Mouse (Mus musculus): ENCODE results near the gene Nbl1. TPM values are rescaled to one million over a fixed set of nuclear protein-coding genes. Genes with fewer than 3 reads are reported as not detected.
A peak's percentile ranks its signal among the peaks of the same experiment; 100 is the strongest.

Nbl1 gene
- polyA plus RNA-seq, 1 experiment from 2014 or later, result 141 TPM

- no peak overlapping the region for H3K4me3 ChIP-seq (ENCODE audit: low read depth, low read length)
- H3K9me3 ChIP-seq (ENCODE audit: low read length), result no peaks in the 10 kb centered on the region
- H3K4me2 ChIP-seq (replicated peaks; ENCODE audit: low read depth, low read length), result no peak overlapping the region
- DNase-seq (ENCODE audit: low spot score), result peak; percentile 59
- ATAC-seq, result peak; percentile 49
- no peaks in the 10 kb centered on the region for H3K27me3 ChIP-seq (replicated peaks; ENCODE audit: insufficient read depth, low read length)
- no peak overlapping the region for H3K27ac ChIP-seq (ENCODE audit: low read length)
- no peaks in the 10 kb centered on the region for H3K36me3 ChIP-seq (ENCODE audit: insufficient read depth, low read length)
- H3K4me1 ChIP-seq (ENCODE audit: insufficient read depth, low read depth, low read length), result peaks cover 7% of the 10 kb centered on the region; the same call in 1 of the 2 replicates
- 48% methylated on average over 4 of the region's 4 CpGs for WGBS
- TF ChIP-seq EP300 (IDR thresholded peaks at IDR 0.05) (no peak), CTCF (IDR thresholded peaks at IDR 0.05) (no peak)
- H3K9ac ChIP-seq (replicated peaks; ENCODE audit: low read depth), result no peak overlapping the region
Observed at GRCm38 (mm10) chr4:139120281-139120814, 27.6 kb upstream of the Nbl1 start.

GRCm38 (mm10) chr4:139116356-139117063 is 23.7 kb upstream of the Nbl1 start:
- DNase-seq (ENCODE audit: low spot score), result no peak
- Histone ChIP-seq H3K27me3 (replicated peaks; ENCODE audit: insufficient read depth, low read length) (no peaks in the 10 kb centered on the region), H3K4me2 (replicated peaks; ENCODE audit: low read depth, low read length) (no peak overlapping the region), H3K4me1 (ENCODE audit: insufficient read depth, low read depth, low read length) (peaks cover 9% of the 10 kb centered on the region; the same call in 1 of the 2 replicates), H3K36me3 (ENCODE audit: insufficient read depth, low read length) (no peaks in the 10 kb centered on the region), H3K4me3 (ENCODE audit: low read depth, low read length) (no peak overlapping the region), H3K9ac (replicated peaks; ENCODE audit: low read depth) (no peak overlapping the region), H3K9me3 (ENCODE audit: low read length) (no peaks in the 10 kb centered on the region), H3K27ac (ENCODE audit: low read length) (no peak overlapping the region)
- TF ChIP-seq CTCF (IDR thresholded peaks at IDR 0.05) (no peak), EP300 (IDR thresholded peaks at IDR 0.05) (no peak)
- no peak for ATAC-seq
- 76% methylated on average over 3 of the region's 3 CpGs for WGBS

GRCm38 (mm10) chr4:139115721-139116120 is 22.9 kb upstream of the Nbl1 start:
- Histone ChIP-seq H3K27ac (ENCODE audit: low read length) (no peak overlapping the region), H3K4me1 (ENCODE audit: insufficient read depth, low read depth, low read length) (peaks cover 13% of the 10 kb centered on the region; the same call in 1 of the 2 replicates), H3K36me3 (ENCODE audit: insufficient read depth, low read length) (no peaks in the 10 kb centered on the region), H3K27me3 (replicated peaks; ENCODE audit: insufficient read depth, low read length) (no peaks in the 10 kb centered on the region), H3K9ac (replicated peaks; ENCODE audit: low read depth) (no peak overlapping the region), H3K4me2 (replicated peaks; ENCODE audit: low read depth, low read length) (no peak overlapping the region), H3K4me3 (ENCODE audit: low read depth, low read length) (no peak overlapping the region), H3K9me3 (ENCODE audit: low read length) (no peaks in the 10 kb centered on the region)
- ATAC-seq (no peak), DNase-seq (ENCODE audit: low spot score) (no peak)
- 92% methylated on average over 5 of the region's 5 CpGs for WGBS
- no peak for TF ChIP-seq EP300 (IDR thresholded peaks at IDR 0.05)
- TF ChIP-seq CTCF (IDR thresholded peaks at IDR 0.05), result peak; percentile 52

- WGBS, result 77% methylated on average over 3 of the region's 3 CpGs
- H3K27me3 ChIP-seq (replicated peaks; ENCODE audit: insufficient read depth, low read length), result no peaks in the 10 kb centered on the region
- H3K36me3 ChIP-seq (ENCODE audit: insufficient read depth, low read length), result no peaks in the 10 kb centered on the region
- no peak for TF ChIP-seq CTCF (IDR thresholded peaks at IDR 0.05)
- TF ChIP-seq EP300 (IDR thresholded peaks at IDR 0.05), result no peak
- H3K9ac ChIP-seq (replicated peaks; ENCODE audit: low read depth), result no peak overlapping the region
- H3K4me2 ChIP-seq (replicated peaks; ENCODE audit: low read depth, low read length), result no peak overlapping the region
- no peaks in the 10 kb centered on the region for H3K9me3 ChIP-seq (ENCODE audit: low read length)
- ATAC-seq (no peak), DNase-seq (ENCODE audit: low spot score) (no peak)
- no peak overlapping the region for H3K4me3 ChIP-seq (ENCODE audit: low read depth, low read length)
- H3K27ac ChIP-seq (ENCODE audit: low read length), result no peak overlapping the region
- peaks cover 19% of the 10 kb centered on the region; the same call in 1 of the 2 replicates for H3K4me1 ChIP-seq (ENCODE audit: insufficient read depth, low read depth, low read length)
Observed at GRCm38 (mm10) chr4:139112482-139112881, 19.7 kb upstream of the Nbl1 start.

GRCm38 (mm10) chr4:139111421-139111820 is 18.6 kb upstream of the Nbl1 start:
- TF ChIP-seq CTCF (IDR thresholded peaks at IDR 0.05), result no peak
- no peak for TF ChIP-seq EP300 (IDR thresholded peaks at IDR 0.05)
- H3K4me2 ChIP-seq (replicated peaks; ENCODE audit: low read depth, low read length), result 0 out of 2 replicates have a peak overlapping the region, but pooled peaks have one; percentile 14
- peak overlapping the region; percentile 54 for H3K27ac ChIP-seq (ENCODE audit: low read length)
- H3K27me3 ChIP-seq (replicated peaks; ENCODE audit: insufficient read depth, low read length), result no peaks in the 10 kb centered on the region
- ATAC-seq (peak; percentile 55; the same call in 1 of the 2 replicates), DNase-seq (ENCODE audit: low spot score) (peak; percentile 47)
- WGBS, result 20% methylated on average over 3 of the region's 3 CpGs
- no peaks in the 10 kb centered on the region for H3K36me3 ChIP-seq (ENCODE audit: insufficient read depth, low read length)
- H3K9ac ChIP-seq (replicated peaks; ENCODE audit: low read depth), result no peak overlapping the region
- H3K4me3 ChIP-seq (ENCODE audit: low read depth, low read length), result no peak overlapping the region
- H3K9me3 ChIP-seq (ENCODE audit: low read length), result no peaks in the 10 kb centered on the region
- H3K4me1 ChIP-seq (ENCODE audit: insufficient read depth, low read depth, low read length), result peaks cover 19% of the 10 kb centered on the region; the same call in 1 of the 2 replicates

- Histone ChIP-seq H3K4me2 (replicated peaks; ENCODE audit: low read depth, low read length) (no peak overlapping the region), H3K27ac (ENCODE audit: low read length) (peak overlapping the region; percentile 54), H3K27me3 (replicated peaks; ENCODE audit: insufficient read depth, low read length) (no peaks in the 10 kb centered on the region), H3K4me3 (ENCODE audit: low read depth, low read length) (no peak overlapping the region), H3K4me1 (ENCODE audit: insufficient read depth, low read depth, low read length) (peaks cover 19% of the 10 kb centered on the region; the same call in 1 of the 2 replicates), H3K9ac (replicated peaks; ENCODE audit: low read depth) (no peak overlapping the region), H3K36me3 (ENCODE audit: insufficient read depth, low read length) (no peaks in the 10 kb centered on the region), H3K9me3 (ENCODE audit: low read length) (no peaks in the 10 kb centered on the region)
- 48% methylated on average over 3 of the region's 3 CpGs for WGBS
- DNase-seq (ENCODE audit: low spot score), result peak; percentile 35
- no peak for TF ChIP-seq CTCF (IDR thresholded peaks at IDR 0.05)
- no peak for TF ChIP-seq EP300 (IDR thresholded peaks at IDR 0.05)
- peak; percentile 47; the same call in 1 of the 2 replicates for ATAC-seq
Observed at GRCm38 (mm10) chr4:139110858-139111257, 18.1 kb upstream of the Nbl1 start.
